Mouse (Mus musculus) liver, adult 2 months (tissue): ENCODE data around the gene Med29.

Source experiments
- CTCF ChIP-seq: fragments of 200-500 bp; IDR thresholded peaks from 2 replicates; pipeline ENCODE4 v1.5.1; 2011; ENCODE audit warnings: low read depth, low read length, control low read depth
- POLR2A ChIP-seq: fragments of 200-500 bp; IDR thresholded peaks from 2 replicates; pipeline ENCODE4 v1.6.1; 2011; ENCODE audit warnings: low read length, control low read depth; ENCODE audit not compliant: insufficient read depth; ENCODE audit errors: extremely low read depth

GRCm38 (mm10) chr7:28378769-28379651, 13.5 kb downstream of the Med29 start:
- TF ChIP-seq CTCF (no peak; the same call in 1 of the 2 replicates), POLR2A (peak; percentile 100)
